Mouse (Mus musculus): Measurements from ENCODE around the gene Tubgcp5. TPM values are rescaled to one million over a fixed set of nuclear protein-coding genes. Genes with fewer than 3 reads are reported as not detected.
A peak's percentile ranks its signal among the peaks of the same experiment; 100 is the strongest.

The Tubgcp5 gene
- polyA plus RNA-seq, 1 experiment from 2014 or later, result 42.8 TPM

GRCm38 (mm10) chr7:55809967-55810366, 16.0 kb downstream of the Tubgcp5 start:
- 94% methylated on average over 2 of the region's 2 CpGs for WGBS
- H3K4me3 ChIP-seq, result no peak overlapping the region
- no peaks in the 10 kb centered on the region for H3K27me3 ChIP-seq
- ATAC-seq (ENCODE audit: low FRiP score), result no peak
- H3K27ac ChIP-seq, result no peak overlapping the region
- no peak overlapping the region for H3K9ac ChIP-seq
- no peak overlapping the region for H3K4me2 ChIP-seq (replicated peaks)
- no peaks in the 10 kb centered on the region for H3K4me1 ChIP-seq
- no peaks in the 10 kb centered on the region for H3K9me3 ChIP-seq (replicated peaks)
- H3K36me3 ChIP-seq, result peaks cover 81% of the 10 kb centered on the region

DNA sequence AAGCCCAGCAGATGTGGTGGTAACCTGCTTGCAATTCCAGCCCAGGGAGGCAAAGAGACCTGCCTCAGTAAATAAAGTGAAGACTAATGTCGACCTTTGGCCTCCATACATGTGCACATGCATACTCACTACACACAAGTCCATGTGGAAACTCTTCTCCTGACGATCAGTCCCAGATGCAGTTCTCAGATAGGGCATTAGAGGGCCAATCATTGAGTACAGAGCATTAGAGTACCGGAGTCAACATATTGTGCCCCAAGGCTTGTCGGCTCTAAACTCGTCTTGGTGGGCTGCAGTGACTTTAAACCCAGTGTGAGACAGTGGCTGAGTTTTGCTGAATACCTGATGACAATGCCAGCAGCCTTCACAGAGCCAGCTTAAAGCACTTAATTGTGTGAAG, 30.5 kb downstream of the Tubgcp5 start:
- no peak overlapping the region for H3K4me2 ChIP-seq (replicated peaks)
- H3K9me3 ChIP-seq (replicated peaks), result no peaks in the 10 kb centered on the region
- H3K4me3 ChIP-seq, result no peak overlapping the region
- H3K9ac ChIP-seq, result no peak overlapping the region
- H3K4me1 ChIP-seq, result no peaks in the 10 kb centered on the region
- H3K27ac ChIP-seq, result no peak overlapping the region
- H3K27me3 ChIP-seq, result no peaks in the 10 kb centered on the region
- 88% methylated on average over 5 of the region's 5 CpGs for whole genome bisulfite sequencing
- peaks cover 80% of the 10 kb centered on the region for H3K36me3 ChIP-seq
- ATAC-seq (ENCODE audit: low FRiP score), result no peak

DNA sequence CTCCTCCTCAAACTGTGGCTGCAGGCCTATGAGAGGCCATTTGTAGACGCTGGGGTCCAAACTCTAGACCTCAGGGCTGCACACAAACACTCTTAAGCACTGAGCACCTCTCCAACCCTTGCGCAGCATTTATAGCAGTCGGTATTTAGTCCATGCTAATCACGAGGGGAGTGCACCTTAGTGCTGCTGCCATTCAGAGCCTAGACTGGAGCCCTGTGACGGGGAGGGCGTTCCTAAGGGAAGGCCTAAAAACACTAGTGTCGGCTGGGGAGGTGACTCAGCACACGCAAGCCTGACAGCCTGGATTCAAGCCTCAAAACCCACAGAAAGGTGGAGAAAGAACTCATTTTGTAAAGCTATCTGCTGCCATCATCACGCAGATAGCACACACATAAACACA, 33.6 kb downstream of the Tubgcp5 start:
- H3K9ac ChIP-seq, result no peak overlapping the region
- 90% methylated on average over 9 of the region's 9 CpGs for WGBS
- H3K4me2 ChIP-seq (replicated peaks), result no peak overlapping the region
- peaks cover 61% of the 10 kb centered on the region for H3K36me3 ChIP-seq
- no peak for ATAC-seq (ENCODE audit: low FRiP score)
- H3K4me1 ChIP-seq, result no peaks in the 10 kb centered on the region
- H3K4me3 ChIP-seq, result no peak overlapping the region
- H3K9me3 ChIP-seq (replicated peaks), result no peaks in the 10 kb centered on the region
- no peaks in the 10 kb centered on the region for H3K27me3 ChIP-seq
- no peak overlapping the region for H3K27ac ChIP-seq

DNA sequence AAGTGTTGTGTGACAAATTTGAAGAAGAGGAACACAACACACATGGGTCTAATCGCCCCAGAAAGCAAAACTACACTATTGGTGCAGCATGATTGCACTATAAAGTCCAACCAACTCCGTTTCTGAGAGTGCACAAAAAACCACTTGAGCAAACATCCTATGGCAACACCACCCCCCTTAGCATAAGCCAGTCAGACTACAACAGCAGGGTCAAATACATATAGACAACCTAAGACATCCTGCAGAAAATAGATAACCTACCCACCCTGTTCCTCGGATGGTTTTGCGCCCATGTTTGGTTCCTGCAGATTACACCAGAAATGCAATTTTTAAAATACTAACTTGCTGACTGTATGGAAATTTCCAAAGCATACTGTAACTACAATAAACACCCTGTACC, 42.9 kb downstream of the Tubgcp5 start:
- peaks cover 7% of the 10 kb centered on the region; the same call in 1 of the 2 replicates for H3K4me1 ChIP-seq
- H3K27me3 ChIP-seq, result no peaks in the 10 kb centered on the region
- no peak overlapping the region for H3K4me2 ChIP-seq (replicated peaks)
- H3K4me3 ChIP-seq, result no peak overlapping the region
- H3K9me3 ChIP-seq (replicated peaks), result no peaks in the 10 kb centered on the region
- H3K27ac ChIP-seq, result no peak overlapping the region
- WGBS, result 89% methylated on average over 4 of the region's 4 CpGs
- H3K9ac ChIP-seq, result no peak overlapping the region
- ATAC-seq (ENCODE audit: low FRiP score), result no peak
- H3K36me3 ChIP-seq, result peaks cover 2% of the 10 kb centered on the region; the same call in 1 of the 2 replicates

GRCm38 (mm10) chr7:55841445-55841844, 47.5 kb downstream of the Tubgcp5 start, which contains the start of gene Cyfip1:
Gene Cyfip1 (plus strand): TSS chr7:55841745.
- H3K9ac ChIP-seq, result peak within 1 kb of the TSS; percentile 71
- H3K27ac ChIP-seq, result peak within 1 kb of the TSS; percentile 87
- peak within 1 kb of the TSS; percentile 83 for H3K4me3 ChIP-seq
- peak within 1 kb of the TSS; percentile 61 for H3K4me2 ChIP-seq (replicated peaks)
- no peaks in the 10 kb centered on the region for H3K27me3 ChIP-seq
- no peaks in the 10 kb centered on the region for H3K36me3 ChIP-seq
- WGBS, result 48% methylated on average over 7 of the region's 7 CpGs
- ATAC-seq (ENCODE audit: low FRiP score), result peak; percentile 0; the same call in 1 of the 2 replicates
- no peaks in the 10 kb centered on the region for H3K9me3 ChIP-seq (replicated peaks)
- peaks cover 7% of the 10 kb centered on the region; the same call in 1 of the 2 replicates for H3K4me1 ChIP-seq

DNA sequence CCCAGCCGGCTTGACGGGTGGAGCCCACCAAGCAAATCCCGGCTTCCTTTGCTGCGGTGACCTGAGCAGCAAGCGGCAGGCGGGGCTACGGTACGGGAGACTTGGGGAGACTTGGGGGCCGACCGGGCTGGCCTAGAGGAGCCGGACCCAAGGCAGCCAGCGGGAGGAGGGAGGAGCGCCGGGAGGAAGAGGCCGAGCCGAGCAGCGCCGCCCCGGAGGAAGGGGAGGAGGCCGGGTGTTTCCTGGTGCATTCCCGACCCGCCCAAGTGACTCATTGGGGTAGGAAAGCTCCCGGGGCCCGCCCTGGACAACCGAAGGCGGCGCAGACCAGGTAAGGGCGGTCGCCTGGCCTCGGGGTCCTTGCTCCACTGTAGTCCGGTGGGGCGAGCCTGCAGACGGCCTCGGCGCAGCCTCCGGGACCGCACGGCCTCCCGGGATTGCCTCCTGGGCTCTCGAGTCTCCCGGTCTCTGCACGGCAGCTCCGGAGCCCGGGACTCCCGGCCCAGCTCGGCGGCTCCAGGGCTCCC, 48.1 kb downstream of the Tubgcp5 start:
- peak overlapping the region; percentile 87 for H3K27ac ChIP-seq
- peak overlapping the region; percentile 71 for H3K9ac ChIP-seq
- H3K4me2 ChIP-seq (replicated peaks), result peak overlapping the region; percentile 61
- no peaks in the 10 kb centered on the region for H3K36me3 ChIP-seq
- H3K4me1 ChIP-seq, result peaks cover 7% of the 10 kb centered on the region; the same call in 1 of the 2 replicates
- WGBS, result under 1% methylated on average over 39 of the region's 47 CpGs
- ATAC-seq (ENCODE audit: low FRiP score), result peak; percentile 95
- peak overlapping the region; percentile 83 for H3K4me3 ChIP-seq
- no peaks in the 10 kb centered on the region for H3K9me3 ChIP-seq (replicated peaks)
- H3K27me3 ChIP-seq, result no peaks in the 10 kb centered on the region

GRCm38 (mm10) chr7:55842504-55843152, 48.7 kb downstream of the Tubgcp5 start:
- WGBS, result under 1% methylated on average over 40 of the region's 40 CpGs

DNA sequence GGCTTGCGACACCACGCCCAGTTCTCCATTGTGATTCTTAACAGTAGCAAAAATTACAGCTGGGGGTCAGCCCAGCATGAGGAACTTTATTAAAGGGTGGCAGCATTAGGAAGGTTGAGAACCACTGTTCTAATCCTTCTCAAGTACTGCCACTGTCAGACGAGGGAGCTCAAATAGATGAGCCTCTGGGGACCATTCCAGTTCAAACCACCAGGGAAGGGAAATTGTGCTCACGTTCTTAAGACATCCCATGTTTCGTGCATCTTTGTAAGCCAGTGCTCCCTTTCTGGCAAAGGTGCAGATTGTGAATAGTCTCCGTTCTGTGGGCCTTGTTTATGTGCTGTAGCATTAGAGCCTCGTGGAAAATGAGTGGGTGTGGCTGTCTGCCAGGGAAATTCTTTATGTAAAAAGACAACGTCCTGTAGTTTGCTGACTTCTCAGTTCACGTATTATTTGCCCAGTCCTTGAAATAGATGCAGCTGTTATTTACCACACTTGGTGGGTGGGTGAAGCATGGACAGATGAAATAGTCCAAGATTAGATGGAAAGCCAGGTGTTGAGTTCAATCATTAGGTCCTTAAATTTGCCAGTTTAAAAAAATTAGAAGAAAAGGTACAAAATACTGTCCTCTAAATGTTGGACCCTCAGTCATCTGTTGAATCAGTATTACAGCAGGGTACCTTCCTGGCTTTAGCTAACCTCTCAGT, 52.8 kb downstream of the Tubgcp5 start:
- no peak overlapping the region for H3K27ac ChIP-seq
- H3K4me2 ChIP-seq (replicated peaks), result no peak overlapping the region
- ATAC-seq (ENCODE audit: low FRiP score), result no peak
- no peak overlapping the region for H3K4me3 ChIP-seq
- whole genome bisulfite sequencing, result 74% methylated on average over 9 of the region's 9 CpGs
- peaks cover 21% of the 10 kb centered on the region for H3K4me1 ChIP-seq
- no peak overlapping the region for H3K9ac ChIP-seq
- no peaks in the 10 kb centered on the region for H3K36me3 ChIP-seq
- H3K9me3 ChIP-seq (replicated peaks), result no peaks in the 10 kb centered on the region
- H3K27me3 ChIP-seq, result no peaks in the 10 kb centered on the region

More at GRCm38 (mm10) chr7:55842504-55843152, 48.7 kb downstream of the Tubgcp5 start:
- peak overlapping the region; percentile 71 for H3K9ac ChIP-seq
- peak overlapping the region; percentile 61 for H3K4me2 ChIP-seq (replicated peaks)
- no peaks in the 10 kb centered on the region for H3K27me3 ChIP-seq
- no peaks in the 10 kb centered on the region for H3K36me3 ChIP-seq
- ATAC-seq (ENCODE audit: low FRiP score), result peak; percentile 78
- peak overlapping the region; percentile 83 for H3K4me3 ChIP-seq
- H3K27ac ChIP-seq, result peak overlapping the region; percentile 87
- H3K4me1 ChIP-seq, result peaks cover 7% of the 10 kb centered on the region; the same call in 1 of the 2 replicates
- H3K9me3 ChIP-seq (replicated peaks), result no peaks in the 10 kb centered on the region

- H3K27ac ChIP-seq, result peak overlapping the region; percentile 62
- H3K4me1 ChIP-seq, result peaks cover 21% of the 10 kb centered on the region
- H3K4me2 ChIP-seq (replicated peaks), result peak overlapping the region; percentile 35
- 25% methylated on average over 14 of the region's 14 CpGs for WGBS
- 0 out of 2 replicates have a peak overlapping the region, but pooled peaks have one; percentile 18 for H3K9ac ChIP-seq
- H3K36me3 ChIP-seq, result no peaks in the 10 kb centered on the region
- H3K9me3 ChIP-seq (replicated peaks), result no peaks in the 10 kb centered on the region
- no peak overlapping the region for H3K4me3 ChIP-seq
- 0 out of 2 replicates have a peak, but pooled peaks have one; percentile 57 for ATAC-seq (ENCODE audit: low FRiP score)
- no peaks in the 10 kb centered on the region for H3K27me3 ChIP-seq
Observed at GRCm38 (mm10) chr7:55849948-55850571, 56.1 kb downstream of the Tubgcp5 start.

- no peak overlapping the region for H3K9ac ChIP-seq
- ATAC-seq (ENCODE audit: low FRiP score), result no peak
- no peak overlapping the region for H3K27ac ChIP-seq
- H3K4me3 ChIP-seq, result no peak overlapping the region
- WGBS, result 92% methylated on average over 3 of the region's 3 CpGs
- H3K27me3 ChIP-seq, result no peaks in the 10 kb centered on the region
- no peak overlapping the region for H3K4me2 ChIP-seq (replicated peaks)
- no peaks in the 10 kb centered on the region for H3K9me3 ChIP-seq (replicated peaks)
- peaks cover 21% of the 10 kb centered on the region for H3K4me1 ChIP-seq
- H3K36me3 ChIP-seq, result no peaks in the 10 kb centered on the region
Observed at GRCm38 (mm10) chr7:55852787-55853186, 58.8 kb downstream of the Tubgcp5 start.

GRCm38 (mm10) chr7:55855597-55855996, 61.6 kb downstream of the Tubgcp5 start:
- no peak overlapping the region for H3K4me3 ChIP-seq
- ATAC-seq (ENCODE audit: low FRiP score), result no peak
- H3K9me3 ChIP-seq (replicated peaks), result no peaks in the 10 kb centered on the region
- H3K4me1 ChIP-seq, result 0 out of 2 replicates have a peak, but pooled peaks cover 5% of the 10 kb centered on the region
- no peak overlapping the region for H3K27ac ChIP-seq
- H3K36me3 ChIP-seq, result no peaks in the 10 kb centered on the region
- no peaks in the 10 kb centered on the region for H3K27me3 ChIP-seq
- WGBS, result 90% methylated on average over 3 of the region's 3 CpGs
- H3K9ac ChIP-seq, result no peak overlapping the region
- H3K4me2 ChIP-seq (replicated peaks), result no peak overlapping the region

- Histone ChIP-seq H3K27me3 (no peaks in the 10 kb centered on the region), H3K27ac (no peak overlapping the region), H3K4me2 (replicated peaks) (no peak overlapping the region), H3K36me3 (no peaks in the 10 kb centered on the region), H3K9me3 (replicated peaks) (no peaks in the 10 kb centered on the region), H3K4me3 (no peak overlapping the region), H3K4me1 (no peaks in the 10 kb centered on the region), H3K9ac (no peak overlapping the region)
- WGBS, result 92% methylated on average over 4 of the region's 4 CpGs
- no peak for ATAC-seq (ENCODE audit: low FRiP score)
Observed at GRCm38 (mm10) chr7:55856741-55857140, 62.8 kb downstream of the Tubgcp5 start.

All from hindbrain, embryonic 12.5 days (tissue).